Mouse (Mus musculus): Measurements from ENCODE around the gene Nyx.
A peak's percentile ranks its signal among the peaks of the same experiment; 100 is the strongest.
"Not testable (repeated sequence)": the region's sequence is repeated elsewhere in the genome, so short reads cannot be mapped to it uniquely, and the experiment has no call there.

Nyx gene

GRCm38 (mm10) chrX:13465810-13466209 lies at the start of gene Nyx:
Nyx (plus strand) TSS chrX:13466110.
- no peak for DNase-seq

- no peak for DNase-seq
Observed at GRCm38 (mm10) chrX:13422047-13422446, 43.9 kb upstream of the Nyx start.

GRCm38 (mm10) chrX:13431421-13431820 lies 34.5 kb upstream of the Nyx start:
- DNase-seq = no peak

- DNase-seq = not testable (repeated sequence)
Observed at GRCm38 (mm10) chrX:13436042-13436441, 29.9 kb upstream of the Nyx start.

- DNase-seq = peak; percentile 10 to 21
Observed at GRCm38 (mm10) chrX:13456544-13456943, 9.4 kb upstream of the Nyx start.

- DNase-seq = no peak
Observed at GRCm38 (mm10) chrX:13458766-13459165, 7.1 kb upstream of the Nyx start.

GRCm38 (mm10) chrX:13461266-13462261 lies 4.3 kb upstream of the Nyx start:
- DNase-seq = peak; percentile 91 to 92

GRCm38 (mm10) chrX:13462982-13463517 lies 2.9 kb upstream of the Nyx start:
- DNase-seq = no peak

GRCm38 (mm10) chrX:13466681-13467080 lies 771 bp downstream of the Nyx start:
- DNase-seq = no peak

- DNase-seq = no peak
Observed at GRCm38 (mm10) chrX:13467121-13467571, 1.2 kb downstream of the Nyx start.

GRCm38 (mm10) chrX:13469160-13470116 lies 3.5 kb downstream of the Nyx start:
- no peak for DNase-seq

GRCm38 (mm10) chrX:13471925-13472324 lies 6.0 kb downstream of the Nyx start:
- DNase-seq = no peak

GRCm38 (mm10) chrX:13472751-13473225 lies 6.9 kb downstream of the Nyx start:
- DNase-seq = no peak

GRCm38 (mm10) chrX:13475382-13475781 lies 9.5 kb downstream of the Nyx start:
- DNase-seq = no peak

GRCm38 (mm10) chrX:13477596-13477995 lies 11.7 kb downstream of the Nyx start:
- no peak for DNase-seq

GRCm38 (mm10) chrX:13478298-13478697 lies 12.4 kb downstream of the Nyx start:
- DNase-seq = no peak

GRCm38 (mm10) chrX:13479570-13479969 lies 13.7 kb downstream of the Nyx start:
- DNase-seq = no peak

- no peak for DNase-seq
Observed at GRCm38 (mm10) chrX:13482576-13482975, 16.7 kb downstream of the Nyx start.

- no peak for DNase-seq
Observed at GRCm38 (mm10) chrX:13484447-13484846, 18.5 kb downstream of the Nyx start.

- DNase-seq = no peak
Observed at GRCm38 (mm10) chrX:13489001-13489400, 23.1 kb downstream of the Nyx start.

GRCm38 (mm10) chrX:13489761-13490160 lies 23.9 kb downstream of the Nyx start:
- DNase-seq = no peak

GRCm38 (mm10) chrX:13490941-13491340 lies 25.0 kb downstream of the Nyx start:
- DNase-seq = no peak

GRCm38 (mm10) chrX:13492922-13493321 lies 27.0 kb downstream of the Nyx start:
- DNase-seq = no peak
